Mouse (Mus musculus) granulocyte monocyte progenitor cell, adult 5-6 weeks (primary cell): ENCODE measurements around the gene Hoxb9. TPM values are rescaled to one million over a fixed set of nuclear protein-coding genes. Genes with fewer than 3 reads are reported as not detected.

Experiments used
- total RNA-seq, 2 experiments: library from RNA; stranded (forward) in 1 of 2; stranded (reverse) in 1 of 2; fragments of 200-712, 200-1000 nt in 1 of 2; fragments of >200 nt in 1 of 2; fragmentation: Nextera tagmentation in 1 of 2; gene quantifications; 2 replicates each; pipeline ENCODE4 v1.2.3; 2014 to 2017

Hoxb9 gene
- total RNA-seq, 2 experiments from 2014 or later, result not detected

Other genes starting within 250 kb of the Hoxb9 start
- gene Gip, start 246.9 kb upstream of the Hoxb9 start, total RNA-seq (2014; fragmentation: Nextera tagmentation), result not detected in 2 replicates
- not detected in 2 replicates for gene Gip, start 246.9 kb upstream of the Hoxb9 start, total RNA-seq (2017)
- gene Snf8, start 236.6 kb upstream of the Hoxb9 start, total RNA-seq (2014; fragmentation: Nextera tagmentation), result 88.7 and 94.9 TPM in 2 replicates
- 37.0 and 44.1 TPM in 2 replicates for gene Snf8, start 236.6 kb upstream of the Hoxb9 start, total RNA-seq (2017)
- gene Ube2z, start 206.1 kb upstream of the Hoxb9 start, total RNA-seq (2014; fragmentation: Nextera tagmentation), result 29.1 and 34.1 TPM in 2 replicates
- gene Ube2z, start 206.1 kb upstream of the Hoxb9 start, total RNA-seq (2017), result 17.2 and 20.8 TPM in 2 replicates
- gene Atp5g1, start 195.8 kb upstream of the Hoxb9 start, total RNA-seq (2014; fragmentation: Nextera tagmentation), result 618 and 720 TPM in 2 replicates
- gene Atp5g1, start 195.8 kb upstream of the Hoxb9 start, total RNA-seq (2017), result 72.3 and 102 TPM in 2 replicates
- not detected in 2 replicates for gene Calcoco2, start 159.5 kb upstream of the Hoxb9 start, total RNA-seq (2014; fragmentation: Nextera tagmentation)
- not detected in 2 replicates for gene Calcoco2, start 159.5 kb upstream of the Hoxb9 start, total RNA-seq (2017)
- not detected in 2 replicates for gene Ttll6, start 137.7 kb upstream of the Hoxb9 start, total RNA-seq (2014; fragmentation: Nextera tagmentation)
- gene Ttll6, start 137.7 kb upstream of the Hoxb9 start, total RNA-seq (2017), result not detected in 2 replicates
- gene Hoxb13, start 77.1 kb upstream of the Hoxb9 start, total RNA-seq (2014; fragmentation: Nextera tagmentation), result not detected in 2 replicates
- gene Hoxb13, start 77.1 kb upstream of the Hoxb9 start, total RNA-seq (2017), result not detected in 2 replicates
- not detected in 2 replicates for gene Hoxb8, start 10.4 kb downstream of the Hoxb9 start, total RNA-seq (2014; fragmentation: Nextera tagmentation)
- not detected in 2 replicates for gene Hoxb8, start 10.4 kb downstream of the Hoxb9 start, total RNA-seq (2017)
- gene Hoxb7, start 15.2 kb downstream of the Hoxb9 start, total RNA-seq (2014; fragmentation: Nextera tagmentation), result not detected in 2 replicates
- not detected in 2 replicates for gene Hoxb7, start 15.2 kb downstream of the Hoxb9 start, total RNA-seq (2017)
- gene Hoxb6, start 21.0 kb downstream of the Hoxb9 start, total RNA-seq (2014; fragmentation: Nextera tagmentation), result not detected in 2 replicates
- not detected in 2 replicates for gene Hoxb6, start 21.0 kb downstream of the Hoxb9 start, total RNA-seq (2017)
- not detected in 2 replicates for gene Hoxb5, start 31.9 kb downstream of the Hoxb9 start, total RNA-seq (2014; fragmentation: Nextera tagmentation)
- 0.05 TPM in 1 of 2 replicates, not detected in the other for gene Hoxb5, start 31.9 kb downstream of the Hoxb9 start, total RNA-seq (2017)
- gene Hoxb4, start 46.8 kb downstream of the Hoxb9 start, total RNA-seq (2014; fragmentation: Nextera tagmentation), result 2.6 and 3.8 TPM in 2 replicates
- 1.9 and 2.3 TPM in 2 replicates for gene Hoxb4, start 46.8 kb downstream of the Hoxb9 start, total RNA-seq (2017)
- gene Hoxb3, start 51.9 kb downstream of the Hoxb9 start, total RNA-seq (2014; fragmentation: Nextera tagmentation), result 1.5 and 7.8 TPM in 2 replicates
- 0.05 and 0.56 TPM in 2 replicates for gene Hoxb3, start 51.9 kb downstream of the Hoxb9 start, total RNA-seq (2017)
- 1.7 TPM in 1 of 2 replicates, not detected in the other for gene Hoxb2, start 79.1 kb downstream of the Hoxb9 start, total RNA-seq (2014; fragmentation: Nextera tagmentation)
- 0.26 TPM in 1 of 2 replicates, not detected in the other for gene Hoxb2, start 79.1 kb downstream of the Hoxb9 start, total RNA-seq (2017)
- not detected in 2 replicates for gene Hoxb1, start 94.3 kb downstream of the Hoxb9 start, total RNA-seq (2014; fragmentation: Nextera tagmentation)
- gene Hoxb1, start 94.3 kb downstream of the Hoxb9 start, total RNA-seq (2017), result not detected in 2 replicates
- not detected in 2 replicates for gene Skap1, start 193.1 kb downstream of the Hoxb9 start, total RNA-seq (2014; fragmentation: Nextera tagmentation)
- 0.22 and 0.98 TPM in 2 replicates for gene Skap1, start 193.1 kb downstream of the Hoxb9 start, total RNA-seq (2017)